8 mouse cellular contexts compared by ENCODE assay signal in the genomic region with DNA sequence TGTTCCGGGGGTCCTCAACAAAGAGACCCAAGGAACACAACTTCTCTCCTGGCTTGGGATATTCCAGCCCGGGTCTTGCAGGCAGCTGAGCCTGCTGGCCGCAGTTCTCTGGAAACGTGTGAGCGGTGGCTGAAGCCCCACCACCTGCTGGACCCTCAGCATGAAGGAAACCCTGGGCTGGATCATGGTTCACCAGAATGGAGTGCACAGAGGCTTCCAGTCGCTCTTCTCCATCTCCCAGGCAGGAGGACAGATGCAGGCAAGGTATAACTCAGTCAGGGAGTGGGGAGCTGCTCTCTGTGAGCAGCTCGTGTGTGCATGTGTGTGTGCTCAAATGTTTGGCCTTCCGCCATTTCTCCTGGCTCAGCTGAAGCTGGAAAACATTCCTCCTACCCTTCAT. TPM values are rescaled to one million over a fixed set of nuclear protein-coding genes. Genes with fewer than 3 reads are reported as not detected.
DNase-seq lines count a peak whose midpoint lies in the region; ATAC-seq and TF ChIP-seq lines count a peak whose summit lies in the region.

No protein-coding gene starts in this region.

- no peak for TF ChIP-seq CTCF in E14TG2a.4 (conservative IDR thresholded peaks at IDR 0.05; ENCODE audit: low read length)

- WGBS in forebrain, embryonic 14.5 days = 9% methylated on average over 8 of the region's 8 CpGs
- 10% methylated on average over 8 of the region's 8 CpGs for WGBS in lung, embryonic 15.5 days

- H3K27ac ChIP-seq in forebrain, embryonic 14.5 days (ENCODE audit: low read depth, low read length) = peak overlapping the region; percentile 98
- no peak overlapping the region for H3K27ac ChIP-seq in lung, embryonic 15.5 days

- peaks cover 96% of the 10 kb centered on the region for H3K4me1 ChIP-seq in E14TG2a.4 (replicated peaks; ENCODE audit: low read depth, low read length)
- peaks cover 77% of the 10 kb centered on the region for H3K4me1 ChIP-seq in forebrain, embryonic 14.5 days (ENCODE audit: control insufficient read depth, insufficient read depth, low read length)
- peaks cover 27% of the 10 kb centered on the region for H3K4me1 ChIP-seq in lung, embryonic 15.5 days

- intact Hi-C loops in heart, postnatal 36 days (cut with DNase I) = no loop called here

- H3K4me3 ChIP-seq in E14TG2a.4 (replicated peaks; ENCODE audit: low read length) = peak overlapping the region; percentile 50
- no peak overlapping the region for H3K4me3 ChIP-seq in forebrain, embryonic 14.5 days (ENCODE audit: low read depth, low read length)
- H3K4me3 ChIP-seq in lung, embryonic 15.5 days = no peak overlapping the region

- ATAC-seq in forebrain, embryonic 14.5 days = peak; percentile 47
- ATAC-seq in lung, embryonic 15.5 days (ENCODE audit: borderline replicate concordance, extremely low read depth, low FRiP score, low TSS enrichment) = peak; percentile 54; the same call in 1 of the 2 replicates

- peak overlapping the region; percentile 43; the same call in 1 of the 2 replicates for H3K9ac ChIP-seq in forebrain, embryonic 14.5 days (ENCODE audit: low read length)
- H3K9ac ChIP-seq in lung, embryonic 15.5 days = no peak overlapping the region

- H3K4me2 ChIP-seq in forebrain, embryonic 14.5 days (ENCODE audit: low read length) = peak overlapping the region; percentile 27
- H3K4me2 ChIP-seq in lung, embryonic 15.5 days = no peak overlapping the region

- peaks cover 60% of the 10 kb centered on the region for H3K27me3 ChIP-seq in E14TG2a.4 (ENCODE audit: insufficient read depth, low read length)
- H3K27me3 ChIP-seq in forebrain, embryonic 14.5 days (replicated peaks; ENCODE audit: control insufficient read depth, insufficient read depth, low read length) = no peaks in the 10 kb centered on the region
- peaks cover 79% of the 10 kb centered on the region for H3K27me3 ChIP-seq in lung, embryonic 15.5 days

- no peaks in the 10 kb centered on the region for H3K9me3 ChIP-seq in E14TG2a.4 (ENCODE audit: low read length)
- H3K9me3 ChIP-seq in forebrain, embryonic 14.5 days (replicated peaks; ENCODE audit: control insufficient read depth, low read length) = no peaks in the 10 kb centered on the region
- no peaks in the 10 kb centered on the region for H3K9me3 ChIP-seq in lung, embryonic 15.5 days

- no peaks in the 10 kb centered on the region for H3K36me3 ChIP-seq in E14TG2a.4 (ENCODE audit: insufficient read depth, low read length)
- H3K36me3 ChIP-seq in forebrain, embryonic 14.5 days (ENCODE audit: control insufficient read depth, insufficient read depth, low read length) = no peaks in the 10 kb centered on the region
- no peaks in the 10 kb centered on the region for H3K36me3 ChIP-seq in lung, embryonic 15.5 days

- peak; percentile 88 for DNase-seq in cerebellum, adult 11 months
- peak; percentile 95 for DNase-seq in forebrain, embryonic 14.5 days (ENCODE audit: low spot score)
- peak; percentile 65 to 83 for DNase-seq in heart, postnatal 36 days
- DNase-seq in kidney, postnatal 4 days = peak; percentile 91 to 94
- DNase-seq in ovary, postnatal 36 days (ENCODE audit: low spot score) = peak; percentile 78
- no peak for DNase-seq in B cell, adult 2 months

RNA-seq across cellular contexts. Expression of a gene that starts 7.3 kb away (rescaled TPM):
- polyA plus RNA-seq in forebrain, embryonic 14.5 days (2014; fragmentation: Nextera tagmentation; extraction: Ambion mirVana) = 5.6 and 6.4 TPM in 2 replicates
- under 1 TPM; 0.08 to 0.16 TPM for total RNA-seq in heart, postnatal 36 days (2021)
- 0.53 and 0.87 TPM in 2 replicates for polyA plus RNA-seq in lung, embryonic 15.5 days (2015; fragmentation: Nextera tagmentation; extraction: Ambion mirVana)

Comparison
In these comparisons a context has a peak if more than half of its experiments do, and no peak if none do; other contexts are left out.
1. DNase-seq: peak in cerebellum, adult 11 months (single experiment), forebrain, embryonic 14.5 days (single experiment), heart, postnatal 36 days (2 of 2), kidney, postnatal 4 days (2 of 2) and ovary, postnatal 36 days (single experiment); none in B cell, adult 2 months (0 of 2).